Mouse (Mus musculus) MN1 (cell line): ENCODE data around the gene Gm17361.
"Not testable (repeated sequence)": the region's sequence is repeated elsewhere in the genome, so short reads cannot be mapped to it uniquely, and the experiment has no call there.

Source experiments
- DNase-seq: peaks from one replicate; pipeline ENCODE4 v3.0.0-alpha.2; 2016; ENCODE audit warnings: low spot score

Gene Gm17361

GRCm38 (mm10) chrX:125003863-125004262 is at the start of gene Gm17361:
Gene Gm17361, plus strand, starts transcription at chrX:125004163.
- not testable (repeated sequence) for DNase-seq
